Mouse (Mus musculus) retina, postnatal 7 days (tissue): Measurements from ENCODE around the gene Akr1c6.
"Not testable (repeated sequence)": the region's sequence is repeated elsewhere in the genome, so short reads cannot be mapped to it uniquely, and the experiment has no call there.

Experiments
- DNase-seq: peaks from one replicate; pipeline ENCODE4 v3.0.0-alpha.2; 2012; ENCODE audit warnings: low read depth, low spot score

Gene Akr1c6

GRCm38 (mm10) chr13:4434006-4434405, at the start of gene Akr1c6:
Gene Akr1c6, plus strand, starts transcription at chr13:4434306.
- no peak for DNase-seq

GRCm38 (mm10) chr13:4384918-4385317, 49.2 kb upstream of the Akr1c6 start:
- no peak for DNase-seq

GRCm38 (mm10) chr13:4385541-4385940, 48.6 kb upstream of the Akr1c6 start:
- no peak for DNase-seq

GRCm38 (mm10) chr13:4388762-4389446, 45.2 kb upstream of the Akr1c6 start:
- DNase-seq: no peak

- DNase-seq: not testable (repeated sequence)
These were observed 33.7 kb upstream of the Akr1c6 start for GRCm38 (mm10) chr13:4400360-4400759.

GRCm38 (mm10) chr13:4400831-4401230, 33.3 kb upstream of the Akr1c6 start:
- DNase-seq: no peak

- DNase-seq: no peak
These were observed 31.9 kb upstream of the Akr1c6 start for GRCm38 (mm10) chr13:4402221-4402620.

- no peak for DNase-seq
These were observed 29.4 kb upstream of the Akr1c6 start for GRCm38 (mm10) chr13:4404726-4405125.

- DNase-seq: no peak
These were observed 27.3 kb upstream of the Akr1c6 start for GRCm38 (mm10) chr13:4406771-4407170.

- no peak for DNase-seq
These were observed 5.5 kb upstream of the Akr1c6 start for GRCm38 (mm10) chr13:4428558-4428957.

- DNase-seq: no peak
These were observed 5.1 kb upstream of the Akr1c6 start for GRCm38 (mm10) chr13:4429034-4429433.

- no peak for DNase-seq
These were observed 3.0 kb upstream of the Akr1c6 start for GRCm38 (mm10) chr13:4431129-4431528.

- no peak for DNase-seq
These were observed 31.5 kb downstream of the Akr1c6 start for GRCm38 (mm10) chr13:4465641-4466040.

GRCm38 (mm10) chr13:4467896-4468295, 33.8 kb downstream of the Akr1c6 start:
- no peak for DNase-seq
